Mouse (Mus musculus) liver, adult 2 months (tissue): ENCODE data around the gene Aurka. TPM values are rescaled to one million over a fixed set of nuclear protein-coding genes. Genes with fewer than 3 reads are reported as not detected.

Experiments used
- DNase-seq: peaks from one replicate; pipeline ENCODE4 v3.0.0-alpha.2; 2011; ENCODE audit warnings: low read depth, low spot score; ENCODE audit errors: extremely low read depth
- H3K27ac ChIP-seq: fragments of 200-500 bp; replicated peaks from 2 replicates; pipeline ENCODE4 v1.5.1; 2012; ENCODE audit warnings: low read depth, mild to moderate bottlenecking, control low read depth, inconsistent platforms, low read length; ENCODE audit not compliant: insufficient read depth
- H3K27me3 ChIP-seq: fragments of 200-500 bp; 2 replicates; pipeline ENCODE4 v1.6.1; 2012; ENCODE audit warnings: mild to moderate bottlenecking, moderate library complexity, low read length, inconsistent platforms; ENCODE audit not compliant: control insufficient read depth, insufficient read depth
- H3K36me3 ChIP-seq: fragments of 200-500 bp; 2 replicates; pipeline ENCODE4 v1.6.1; 2012; ENCODE audit warnings: low read length, inconsistent platforms; ENCODE audit not compliant: control insufficient read depth, insufficient read depth
- H3K4me1 ChIP-seq: fragments of 200-500 bp; 2 replicates; pipeline ENCODE4 v1.6.1; 2011; ENCODE audit warnings: low read length; ENCODE audit not compliant: control insufficient read depth, insufficient read depth
- H3K4me3 ChIP-seq: fragments of 200-500 bp; 2 replicates; pipeline ENCODE4 v1.5.1; 2011; ENCODE audit warnings: low read depth, mild to moderate bottlenecking, control low read depth, low read length, moderate library complexity; ENCODE audit not compliant: insufficient read depth
- H3K79me2 ChIP-seq: fragments of 200-500 bp; 2 replicates; pipeline ENCODE4 v1.6.1; 2012; ENCODE audit warnings: inconsistent platforms, mild to moderate bottlenecking, low read length, moderate library complexity; ENCODE audit not compliant: control insufficient read depth, insufficient read depth
- H3K9ac ChIP-seq: fragments of 200-500 bp; 2 replicates; pipeline ENCODE4 v1.6.1; 2012; ENCODE audit warnings: low read depth, mild to moderate bottlenecking, control low read depth, inconsistent platforms, low read length
- CTCF ChIP-seq: fragments of 200-500 bp; IDR thresholded peaks from 2 replicates; pipeline ENCODE4 v1.5.1; 2011; ENCODE audit warnings: low read depth, low read length, control low read depth
- POLR2A ChIP-seq: fragments of 200-500 bp; IDR thresholded peaks from 2 replicates; pipeline ENCODE4 v1.6.1; 2011; ENCODE audit warnings: low read length, control low read depth; ENCODE audit not compliant: insufficient read depth; ENCODE audit errors: extremely low read depth
- WGBS: fragments of 180-500 bp; shearing (Covaris S2); methylation state at CpG from one replicate; pipeline ENCODE4 v1.1.7; 2018; 5-methylcytosine and 5-hydroxymethylcytosine counted together
- polyA plus RNA-seq: library from polyadenylated mRNA; depleted of rRNA; stranded (reverse); fragments of >200 nt; gene quantifications from 2 replicates; pipeline ENCODE4 v1.2.3, GENCODE M21; 2012
- total RNA-seq: library from RNA; depleted of rRNA; stranded (reverse); fragments of >200 nt; gene quantifications from 2 replicates; pipeline ENCODE4 v1.2.3, GENCODE M21; 2014

Aurka gene
- total and polyA plus RNA-seq, 2 experiments = 0.28 to 0.37 TPM

GRCm38 (mm10) chr2:172412454-172412853 lies 42.1 kb upstream of the Aurka start:
- TF ChIP-seq POLR2A = no peak
- no peak for TF ChIP-seq CTCF
- H3K79me2 ChIP-seq = no peaks in the 10 kb centered on the region
- H3K4me1 ChIP-seq = no peaks in the 10 kb centered on the region
- no peak overlapping the region for H3K27ac ChIP-seq
- 33% methylated on average over 9 of the region's 9 CpGs for WGBS
- H3K27me3 ChIP-seq = no peaks in the 10 kb centered on the region
- no peak overlapping the region for H3K4me3 ChIP-seq
- no peak for DNase-seq
- H3K9ac ChIP-seq = no peak overlapping the region
- H3K36me3 ChIP-seq = no peaks in the 10 kb centered on the region

- Histone ChIP-seq H3K4me3 (no peak overlapping the region), H3K9ac (no peak overlapping the region), H3K27me3 (no peaks in the 10 kb centered on the region), H3K36me3 (no peaks in the 10 kb centered on the region), H3K27ac (no peak overlapping the region), H3K79me2 (no peaks in the 10 kb centered on the region), H3K4me1 (no peaks in the 10 kb centered on the region)
- no peak for DNase-seq
- TF ChIP-seq CTCF = no peak
- TF ChIP-seq POLR2A = no peak
- 87% methylated on average over 11 of the region's 11 CpGs for WGBS
Measured at GRCm38 (mm10) chr2:172411091-172411490, 40.8 kb upstream of the Aurka start.

GRCm38 (mm10) chr2:172410686-172411085 lies 40.4 kb upstream of the Aurka start:
- no peak for TF ChIP-seq POLR2A
- no peak for TF ChIP-seq CTCF
- DNase-seq = no peak
- Histone ChIP-seq H3K79me2 (no peaks in the 10 kb centered on the region), H3K4me3 (no peak overlapping the region), H3K27me3 (no peaks in the 10 kb centered on the region), H3K4me1 (no peaks in the 10 kb centered on the region), H3K36me3 (no peaks in the 10 kb centered on the region), H3K9ac (no peak overlapping the region), H3K27ac (no peak overlapping the region)
- 87% methylated on average over 2 of the region's 2 CpGs for WGBS

GRCm38 (mm10) chr2:172407499-172407898 lies 37.2 kb upstream of the Aurka start:
- Histone ChIP-seq H3K36me3 (no peaks in the 10 kb centered on the region), H3K27ac (no peak overlapping the region), H3K9ac (no peak overlapping the region), H3K27me3 (no peaks in the 10 kb centered on the region), H3K4me1 (no peaks in the 10 kb centered on the region), H3K79me2 (no peaks in the 10 kb centered on the region), H3K4me3 (no peak overlapping the region)
- TF ChIP-seq POLR2A (no peak), CTCF (no peak)
- no peak for DNase-seq
- whole genome bisulfite sequencing = 79% methylated on average over 2 of the region's 2 CpGs

- Histone ChIP-seq H3K4me3 (no peak overlapping the region), H3K36me3 (no peaks in the 10 kb centered on the region), H3K4me1 (no peaks in the 10 kb centered on the region), H3K27ac (no peak overlapping the region), H3K9ac (no peak overlapping the region), H3K79me2 (no peaks in the 10 kb centered on the region), H3K27me3 (no peaks in the 10 kb centered on the region)
- TF ChIP-seq POLR2A (no peak), CTCF (no peak)
- WGBS = 59% methylated on average over 4 of the region's 4 CpGs
- no peak for DNase-seq
Measured at GRCm38 (mm10) chr2:172406173-172406572, 35.8 kb upstream of the Aurka start.

GRCm38 (mm10) chr2:172405011-172405410 lies 34.7 kb upstream of the Aurka start:
- TF ChIP-seq CTCF = no peak
- TF ChIP-seq POLR2A = no peak

More at GRCm38 (mm10) chr2:172405011-172405410, 34.7 kb upstream of the Aurka start:
- no peaks in the 10 kb centered on the region for H3K36me3 ChIP-seq
- 78% methylated on average over 3 of the region's 3 CpGs for WGBS
- H3K4me3 ChIP-seq = no peak overlapping the region
- H3K9ac ChIP-seq = no peak overlapping the region
- no peak overlapping the region for H3K27ac ChIP-seq
- DNase-seq = no peak
- H3K4me1 ChIP-seq = no peaks in the 10 kb centered on the region; the same call in 1 of the 2 replicates
- no peaks in the 10 kb centered on the region for H3K79me2 ChIP-seq
- no peaks in the 10 kb centered on the region for H3K27me3 ChIP-seq
